Mouse (Mus musculus): ENCODE measurements around the gene Ccdc9b. TPM values are rescaled to one million over a fixed set of nuclear protein-coding genes. Genes with fewer than 3 reads are reported as not detected.

The Ccdc9b gene
- total RNA-seq (2012; rRNA removed) (not detected in 2 replicates), total RNA-seq (2014; rRNA removed) (not detected in 2 replicates), polyA plus RNA-seq (2012; ENCODE audit: insufficient read length, low read depth) (not detected in 2 replicates)

- H3K27ac ChIP-seq (ENCODE audit: insufficient read depth, low read depth), result no peak within 1 kb of the TSS
- no peak for TF ChIP-seq RAD21 (IDR thresholded peaks at IDR 0.05; ENCODE audit: low read depth, low read length)
- no peak for TF ChIP-seq CHD2 (IDR thresholded peaks at IDR 0.05; ENCODE audit: low read length)
- no peak for TF ChIP-seq POLR2AphosphoS2 (IDR thresholded peaks at IDR 0.05; ENCODE audit: low read depth, low read length)
- no peak for TF ChIP-seq MXI1 (IDR thresholded peaks at IDR 0.05; ENCODE audit: low read depth, low read length)
- no peak for TF ChIP-seq BHLHE40 (IDR thresholded peaks at IDR 0.05; ENCODE audit: low read depth, low read length)
- TF ChIP-seq MYC (IDR thresholded peaks at IDR 0.05; ENCODE audit: low read depth, low read length), result no peak
- no peak for TF ChIP-seq USF2 (conservative IDR thresholded peaks at IDR 0.05; ENCODE audit: low read depth, low read length)
- TF ChIP-seq NRF1 (IDR thresholded peaks at IDR 0.05; ENCODE audit: low read depth, low read length), result no peak
- in situ Hi-C loops (cut with MboI; ENCODE audit: low pct_ligation_motif_present, low pct_unique_long_range_greater_than_20kb, low sequenced_read_pairs), result loop anchor here (10.0 to 25.0 kb wide), 2 partner anchors 213 to 425 kb away; no protein-coding TSS in a partner anchor
Observed at GRCm38 (mm10) chr2:118761906-118762783, at the start of gene Ccdc9b. Gene Ccdc9b, minus strand, starts transcription at chr2:118762661.

GRCm38 (mm10) chr2:118810861-118811260 is 48.4 kb upstream of the Ccdc9b start:
- H3K27ac ChIP-seq (ENCODE audit: insufficient read depth, low read depth), result no peak overlapping the region
- H3K9me3 ChIP-seq (replicated peaks; ENCODE audit: low read length), result peaks cover 6% of the 10 kb centered on the region
- no peak for DNase-seq (ENCODE audit: extremely low read depth)
- H3K4me1 ChIP-seq (ENCODE audit: control insufficient read depth in 1 of 2, insufficient read depth in 2 of 2), result peaks cover 0 to 12% of the 10 kb centered on the region in 2 experiments; a peak in 2 of 4 replicates
- no peak overlapping the region for H3K4me2 ChIP-seq (ENCODE audit: insufficient read depth, low read depth, poor library complexity, severe bottlenecking)
- H3K36me3 ChIP-seq (replicated peaks in 1 of 2; ENCODE audit: control insufficient read depth in 1 of 2, insufficient read depth in 1 of 2, low read length in 1 of 2), result peaks cover 2 to 7% of the 10 kb centered on the region in 2 experiments
- dilution Hi-C loops (cut with MboI; ENCODE audit: extremely low pct_ligation_motif_present, extremely low pct_unique_long_range_greater_than_20kb, low sequenced_read_pairs) (no loop called here), in situ Hi-C loops (cut with MboI; ENCODE audit: low pct_ligation_motif_present, low pct_unique_long_range_greater_than_20kb, low sequenced_read_pairs) (no loop called here)
- H3K79me2 ChIP-seq (replicated peaks; ENCODE audit: control insufficient read depth, extremely low read depth, insufficient read depth, poor library complexity, severe bottlenecking), result no peaks in the 10 kb centered on the region
- H3K9ac ChIP-seq (ENCODE audit: insufficient read depth, low read depth), result no peak overlapping the region
- no peak overlapping the region for H3K4me3 ChIP-seq (replicated peaks in 1 of 3; ENCODE audit: low read depth in 2 of 3, low read length in 2 of 3, poor library complexity in 1 of 3)
- H3K27me3 ChIP-seq (replicated peaks), result peaks cover 36% of the 10 kb centered on the region
- TF ChIP-seq E2F4 (IDR thresholded peaks at IDR 0.05; ENCODE audit: insufficient replicate concordance, low read depth, low read length), result no peak

More at GRCm38 (mm10) chr2:118761906-118762783, at the start of gene Ccdc9b:
- Histone ChIP-seq H3K27me3 (replicated peaks) (peaks cover 12% of the 10 kb centered on the region), H3K4me3 (replicated peaks in 1 of 3; ENCODE audit: low read depth in 2 of 3, low read length in 2 of 3, poor library complexity in 1 of 3) (no peak within 1 kb of the TSS), H3K79me2 (replicated peaks; ENCODE audit: control insufficient read depth, extremely low read depth, insufficient read depth, poor library complexity, severe bottlenecking) (no peaks in the 10 kb centered on the region), H3K36me3 (replicated peaks in 1 of 2; ENCODE audit: control insufficient read depth in 1 of 2, insufficient read depth in 1 of 2, low read length in 1 of 2) (no peaks in the 10 kb centered on the region), H3K9me3 (replicated peaks; ENCODE audit: low read length) (no peaks in the 10 kb centered on the region), H3K4me1 (ENCODE audit: control insufficient read depth in 1 of 2, insufficient read depth in 2 of 2) (peaks cover 12 to 39% of the 10 kb centered on the region in 2 experiments), H3K9ac (ENCODE audit: insufficient read depth, low read depth) (no peak within 1 kb of the TSS), H3K4me2 (ENCODE audit: insufficient read depth, low read depth, poor library complexity, severe bottlenecking) (no peak within 1 kb of the TSS)
- no peak for DNase-seq (ENCODE audit: extremely low read depth)
- dilution Hi-C loops (cut with MboI; ENCODE audit: extremely low pct_ligation_motif_present, extremely low pct_unique_long_range_greater_than_20kb, low sequenced_read_pairs), result no loop called here

- TF ChIP-seq MAX (IDR thresholded peaks at IDR 0.05; ENCODE audit: low read length), result no peak
- TF ChIP-seq NELFE (IDR thresholded peaks at IDR 0.05; ENCODE audit: low read depth, low read length), result no peak
- no peak for TF ChIP-seq JUN (IDR thresholded peaks at IDR 0.05; ENCODE audit: insufficient read depth, low read depth, low read length)
- TF ChIP-seq POLR2A (IDR thresholded peaks at IDR 0.05; ENCODE audit: low read depth, low read length), result no peak
- no peak for TF ChIP-seq MAFK (IDR thresholded peaks at IDR 0.05; ENCODE audit: insufficient replicate concordance, low read length)
- in situ Hi-C loops (cut with MboI; ENCODE audit: low pct_ligation_motif_present, low pct_unique_long_range_greater_than_20kb, low sequenced_read_pairs), result no loop called here
Observed at GRCm38 (mm10) chr2:118806860-118807259, 44.4 kb upstream of the Ccdc9b start.

More at GRCm38 (mm10) chr2:118806860-118807259, 44.4 kb upstream of the Ccdc9b start:
- no peak for DNase-seq (ENCODE audit: extremely low read depth)
- Histone ChIP-seq H3K9ac (ENCODE audit: insufficient read depth, low read depth) (no peak overlapping the region), H3K79me2 (replicated peaks; ENCODE audit: control insufficient read depth, extremely low read depth, insufficient read depth, poor library complexity, severe bottlenecking) (no peaks in the 10 kb centered on the region), H3K36me3 (replicated peaks in 1 of 2; ENCODE audit: control insufficient read depth in 1 of 2, insufficient read depth in 1 of 2, low read length in 1 of 2) (no peaks in the 10 kb centered on the region), H3K4me2 (ENCODE audit: insufficient read depth, low read depth, poor library complexity, severe bottlenecking) (no peak overlapping the region), H3K27me3 (replicated peaks) (peaks cover 51% of the 10 kb centered on the region), H3K4me3 (replicated peaks in 1 of 3; ENCODE audit: low read depth in 2 of 3, low read length in 2 of 3, poor library complexity in 1 of 3) (no peak overlapping the region), H3K4me1 (ENCODE audit: control insufficient read depth in 1 of 2, insufficient read depth in 2 of 2) (peaks cover 8 to 12% of the 10 kb centered on the region in 2 experiments), H3K27ac (ENCODE audit: insufficient read depth, low read depth) (no peak overlapping the region), H3K9me3 (replicated peaks; ENCODE audit: low read length) (peaks cover 6% of the 10 kb centered on the region)
- dilution Hi-C loops (cut with MboI; ENCODE audit: extremely low pct_ligation_motif_present, extremely low pct_unique_long_range_greater_than_20kb, low sequenced_read_pairs), result no loop called here

All from CH12.LX (cell line).